Mouse (Mus musculus) bone marrow, adult 2 months (tissue): ENCODE data around the gene Lad1.

Experiments used
- CTCF ChIP-seq: fragments of 200-500 bp; IDR thresholded peaks from 2 replicates; pipeline ENCODE4 v1.5.1; 2011; ENCODE audit warnings: low read length, control low read depth; ENCODE audit not compliant: control insufficient read depth, insufficient read depth
- POLR2A ChIP-seq: fragments of 200-500 bp; IDR thresholded peaks from 2 replicates; pipeline ENCODE4 v1.6.1; 2011; ENCODE audit warnings: low read depth, mild to moderate bottlenecking, control low read depth, low read length, borderline replicate concordance; ENCODE audit not compliant: control insufficient read depth

GRCm38 (mm10) chr1:135787799-135788198 is 30.6 kb upstream of the Lad1 start:
- TF ChIP-seq CTCF = peak; percentile 74
- no peak for TF ChIP-seq POLR2A
